Mouse (Mus musculus) retina, postnatal 7 days (tissue): ENCODE data around the gene Ankrd13c.
A peak's percentile ranks its signal among the peaks of the same experiment; 100 is the strongest.

ENCODE experiments used
- DNase-seq: peaks from one replicate; pipeline ENCODE4 v3.0.0-alpha.2; 2012; ENCODE audit warnings: low read depth, low spot score

The Ankrd13c gene

GRCm38 (mm10) chr3:157952716-157953115 lies 5.7 kb downstream of the Ankrd13c start:
- no peak for DNase-seq

- DNase-seq: no peak
These were observed 8.4 kb downstream of the Ankrd13c start for GRCm38 (mm10) chr3:157955466-157955865.

- DNase-seq: no peak
These were observed 9.2 kb downstream of the Ankrd13c start for GRCm38 (mm10) chr3:157956201-157956600.

- no peak for DNase-seq
These were observed 10.3 kb downstream of the Ankrd13c start for GRCm38 (mm10) chr3:157957320-157957719.

- no peak for DNase-seq
These were observed 24.1 kb downstream of the Ankrd13c start for GRCm38 (mm10) chr3:157971151-157971550.

DNA sequence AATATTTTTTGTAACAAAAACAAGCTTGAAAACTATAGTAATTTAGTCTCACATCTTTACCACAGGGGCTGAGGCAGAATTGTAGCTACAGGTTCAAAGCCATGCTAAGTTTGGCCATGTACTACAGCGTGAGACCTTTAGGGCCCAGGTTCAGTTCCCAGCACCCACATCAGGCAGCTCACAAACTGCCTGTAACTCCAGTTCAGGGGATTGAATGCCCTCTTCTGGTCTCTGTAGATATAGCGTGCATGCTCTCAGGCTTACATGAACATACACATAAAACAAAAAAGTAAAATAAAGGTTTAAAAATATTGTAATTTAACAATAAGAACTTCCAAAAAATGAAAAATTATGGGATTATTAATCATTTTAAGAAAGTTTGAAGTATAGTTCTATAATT lies 26.2 kb downstream of the Ankrd13c start:
- DNase-seq: no peak

- no peak for DNase-seq
These were observed 32.6 kb downstream of the Ankrd13c start for GRCm38 (mm10) chr3:157979619-157980018.

DNA sequence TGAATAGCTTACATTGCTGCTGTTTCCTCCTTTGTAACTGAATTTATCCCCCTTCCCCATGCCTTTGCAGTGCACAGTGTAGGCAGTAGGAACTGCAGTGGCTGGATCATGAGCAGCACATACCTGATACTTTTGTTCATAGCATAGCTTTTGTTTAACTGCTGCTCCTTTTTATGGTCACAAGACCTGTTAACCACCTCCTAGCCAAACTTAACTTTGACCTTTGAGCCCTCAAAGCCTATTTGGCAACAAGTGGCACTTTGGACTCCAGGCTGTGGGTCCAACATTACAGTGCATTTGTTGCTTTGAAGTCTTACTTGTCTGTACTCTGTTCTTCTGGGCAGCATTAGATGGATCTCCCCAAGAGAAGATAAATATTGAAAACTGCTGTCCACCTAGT lies 46.3 kb downstream of the Ankrd13c start:
- DNase-seq: no peak

- no peak for DNase-seq
These were observed 48.7 kb downstream of the Ankrd13c start for GRCm38 (mm10) chr3:157995726-157996125.

GRCm38 (mm10) chr3:157998742-157999369 lies 51.8 kb downstream of the Ankrd13c start:
- DNase-seq: no peak

DNA sequence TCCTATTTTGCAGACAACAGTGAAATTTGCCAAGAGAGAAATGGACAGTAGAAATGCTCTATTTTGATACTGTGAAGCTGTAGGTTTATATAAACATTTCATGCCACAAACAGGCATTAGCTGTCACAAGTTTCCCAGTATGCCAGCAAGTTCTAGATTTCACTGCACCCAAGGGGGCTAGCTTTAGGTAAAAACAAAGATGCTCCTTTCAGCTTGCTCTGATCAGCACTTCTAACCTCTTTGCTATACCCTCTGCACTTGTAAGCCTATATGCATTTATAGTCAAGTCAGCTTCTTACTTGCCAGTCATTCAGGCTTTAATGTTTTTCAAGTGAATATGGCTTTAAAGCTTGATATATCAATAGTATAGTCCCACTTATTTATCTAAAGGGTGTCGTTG lies 61.6 kb downstream of the Ankrd13c start:
- no peak for DNase-seq

DNA sequence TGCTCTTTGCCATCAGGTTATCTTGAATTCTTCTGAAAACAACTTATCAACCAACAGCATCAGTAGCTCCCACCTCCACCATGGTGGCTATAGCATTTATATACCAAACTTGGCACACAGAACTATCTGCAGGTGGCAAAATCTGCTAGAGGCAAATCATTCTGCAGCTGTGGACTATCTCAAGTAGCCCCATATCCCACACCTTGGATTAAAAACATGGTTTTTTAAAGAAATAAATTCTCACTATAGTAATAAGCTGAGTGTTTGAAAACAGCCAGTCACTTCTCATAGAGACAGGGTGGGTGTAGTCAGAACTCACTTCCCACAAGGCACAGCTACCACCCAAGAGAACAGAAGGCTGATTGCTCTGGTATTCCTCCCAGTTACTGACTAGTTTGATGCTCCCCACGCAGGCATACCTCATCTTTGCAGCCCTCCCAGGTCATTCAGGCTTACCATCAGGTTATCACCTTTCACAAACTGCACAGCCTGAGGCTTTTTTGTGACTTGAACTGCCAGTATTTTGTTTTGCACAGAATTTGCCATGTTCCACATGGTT lies 62.8 kb downstream of the Ankrd13c start:
- DNase-seq: no peak

GRCm38 (mm10) chr3:158031371-158031925 lies 84.4 kb downstream of the Ankrd13c start:
- DNase-seq: peak; percentile 85

- DNase-seq: no peak
These were observed 85.1 kb downstream of the Ankrd13c start for GRCm38 (mm10) chr3:158032106-158032505.

- no peak for DNase-seq
These were observed 88.8 kb downstream of the Ankrd13c start for GRCm38 (mm10) chr3:158035866-158036265.

DNA sequence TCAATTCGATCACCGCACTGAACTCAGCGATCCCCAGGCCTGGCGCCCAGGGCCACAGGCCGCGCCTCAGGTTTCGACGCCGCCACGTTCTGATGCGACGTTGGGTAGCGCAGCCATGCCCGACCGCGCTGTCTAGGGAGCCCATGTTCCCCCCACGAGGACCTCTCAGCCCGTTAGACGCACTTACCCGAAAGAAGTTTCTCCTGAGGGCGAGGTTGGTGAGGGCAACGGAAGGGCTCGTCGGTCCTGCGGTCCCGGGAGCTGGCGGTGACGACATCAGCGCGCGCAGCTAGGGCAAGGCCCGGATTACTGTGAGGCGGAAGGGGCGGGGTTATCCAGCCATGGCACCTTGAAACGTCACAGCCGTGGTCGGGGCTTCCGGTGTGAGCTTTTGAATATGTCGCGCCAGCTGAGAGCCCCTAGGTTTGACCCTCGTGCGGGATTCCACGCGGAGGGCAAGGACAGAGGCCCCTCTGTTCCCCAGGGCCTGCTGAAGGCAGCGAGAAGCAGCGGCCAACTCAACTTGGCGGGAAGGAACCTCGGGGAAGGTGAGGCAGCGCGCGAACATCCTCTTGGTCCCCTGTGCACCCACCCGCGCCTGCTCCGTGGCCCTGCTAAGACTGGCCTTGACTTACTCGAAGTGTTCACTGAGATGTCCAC lies 89.4 kb downstream of the Ankrd13c start, which contains the start of the genes Srsf11 and Lrrc40:
TSS of gene Srsf11 (minus strand) at position 311 of the 660 bp plus-strand sequence.
TSS of gene Lrrc40 (plus strand) at position 334 of the 660 bp plus-strand sequence.
- DNase-seq: peak; percentile 92

- DNase-seq: no peak
These were observed 91.1 kb downstream of the Ankrd13c start for GRCm38 (mm10) chr3:158038106-158038505.

DNA sequence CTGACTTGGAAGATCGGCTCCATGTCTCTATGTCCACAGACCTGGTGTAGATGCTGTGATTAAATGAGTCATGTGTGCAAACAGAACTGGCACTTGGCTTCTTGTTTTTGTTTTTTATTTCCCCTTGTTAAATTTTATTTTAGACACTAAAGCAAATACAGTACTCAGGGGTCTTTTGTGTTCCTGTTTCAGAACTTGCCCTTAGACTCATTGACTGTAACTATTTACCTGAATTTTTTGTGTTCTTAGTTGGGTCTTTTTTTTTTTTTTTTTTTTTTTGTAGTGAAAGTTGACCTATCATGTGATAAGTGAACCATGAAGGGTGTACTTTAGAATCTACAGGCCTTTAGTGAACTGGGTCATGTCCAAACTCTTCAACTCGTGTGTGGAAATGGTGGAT lies 93.7 kb downstream of the Ankrd13c start:
- no peak for DNase-seq

DNA sequence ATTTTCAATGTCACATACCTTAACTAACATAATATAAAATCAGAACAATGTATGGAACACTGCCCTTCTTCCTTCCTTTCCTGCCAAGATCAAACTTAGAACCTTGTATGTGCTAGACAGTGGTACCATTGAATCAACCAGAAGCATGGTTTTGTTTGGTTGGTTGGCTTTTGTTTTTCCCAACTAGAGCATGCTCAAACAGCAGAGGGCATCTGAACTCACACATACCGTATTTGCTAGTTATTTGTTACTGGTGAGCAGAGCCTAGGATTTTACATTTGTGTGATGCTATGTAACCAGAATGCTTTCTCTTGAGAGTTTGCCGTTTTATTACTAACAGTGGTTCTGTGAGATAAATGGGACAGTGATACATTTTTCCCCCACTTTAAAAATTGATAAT lies 102.5 kb downstream of the Ankrd13c start:
- DNase-seq: no peak
